Mouse (Mus musculus): ENCODE results near the gene Arid3a.

GRCm38 (mm10) chr10:79936284-79936910 lies 9.6 kb downstream of the Arid3a start:
- TF ChIP-seq CTCF (IDR thresholded peaks at IDR 0.05; ENCODE audit: low read depth, low read length) = no peak
- no peak for TF ChIP-seq POLR2A (IDR thresholded peaks at IDR 0.05; ENCODE audit: borderline replicate concordance, low read depth, low read length)

Measured in bone marrow macrophage, adult 2 months (primary cell).